ENCODE assay signal across 15 mouse cellular contexts in genomic region chr3:69200251-69200650, GRCm38 (mm10). TPM values are rescaled to one million over a fixed set of nuclear protein-coding genes. Genes with fewer than 3 reads are reported as not detected.
DNase-seq lines count a peak whose midpoint lies in the region; TF ChIP-seq lines count a peak whose summit lies in the region.
"Had no signal": no experiment of that assay in that cellular context is flagged by ENCODE, and none has a peak within 500 bp of the region (broad histone marks: within the 10 kb centered on the region; RNA-seq: fewer than 3 reads in every experiment).

No protein-coding gene starts in this region.

- H3K36me3 ChIP-seq in myocyte (ENCODE audit: control insufficient read depth, insufficient read depth), result no peaks in the 10 kb centered on the region
- H3K36me3 ChIP-seq: hindbrain, embryonic 15.5 days had no signal

- peak; percentile 42 to 66 for DNase-seq in kidney, postnatal 25 days
- no peak for DNase-seq in kidney, postnatal 4 days
- DNase-seq in Muller cell, postnatal 12 days (ENCODE audit: inconsistent ontology term), result peak; percentile 70
- DNase-seq in fibroblast of lung, adult 2 months (ENCODE audit: low read depth), result peak; percentile 82
- no peak for DNase-seq in right cerebral cortex, postnatal 10 days (ENCODE audit: low spot score in 2 of 2)
- no peak for DNase-seq in left cerebral cortex, adult 11 months (ENCODE audit: low spot score)
- DNase-seq: cerebellum, postnatal 14 days; spleen, adult 18-20 months had no signal

- no peaks in the 10 kb centered on the region for H3K27me3 ChIP-seq in myocyte (ENCODE audit: control insufficient read depth, insufficient read depth, insufficient read length)
- H3K27me3 ChIP-seq: hindbrain, embryonic 15.5 days had no signal

- H3K4me2 ChIP-seq in myocyte (ENCODE audit: low read depth), result no peak overlapping the region
- H3K4me2 ChIP-seq: hindbrain, embryonic 15.5 days; liver, embryonic 11.5 days had no signal

- no peak overlapping the region for H3ac ChIP-seq in myocyte (ENCODE audit: control insufficient read depth, insufficient read length)

- no peak overlapping the region for H3K4me3 ChIP-seq in myocyte
- H3K4me3 ChIP-seq: hindbrain, embryonic 15.5 days had no signal

- H3K79me2 ChIP-seq in myocyte (ENCODE audit: control insufficient read depth, insufficient read depth), result no peaks in the 10 kb centered on the region

- TF ChIP-seq POLR2A in myocyte (IDR thresholded peaks at IDR 0.05; ENCODE audit: insufficient read length, low read depth), result no peak

TF ChIP-seq in myocyte, 11 proteins besides CTCF, POLR2A, EP300 and RAD21:
- peak; percentile 35 for TF ChIP-seq USF1 (IDR thresholded peaks at IDR 0.05; ENCODE audit: low read depth)
- TF ChIP-seq CEBPB (IDR thresholded peaks at IDR 0.05; ENCODE audit: insufficient read depth, poor library complexity, severe bottlenecking), result no peak

RNA-seq across cellular contexts. Expression of gene Arl14, which starts 22.0 kb away (rescaled TPM):
- not detected for polyA plus RNA-seq in myocyte (2012; fragmentation: generic; extraction: Trizol)
- polyA plus RNA-seq: heart, postnatal 0 days; hindbrain, embryonic 15.5 days; liver, embryonic 11.5 days; macrophage; midbrain, postnatal 0 days; neural tube, embryonic 14.5 days had no signal

Comparison
In these comparisons a context has a peak if more than half of its experiments do, and no peak if none do; other contexts are left out.
1. DNase-seq: peak in kidney, postnatal 25 days (2 of 2), Muller cell, postnatal 12 days (single experiment) and fibroblast of lung, adult 2 months (single experiment); none in kidney, postnatal 4 days (0 of 2), right cerebral cortex, postnatal 10 days (0 of 2) and left cerebral cortex, adult 11 months (single experiment).